Mouse (Mus musculus): Measurements from ENCODE around the gene Khdc3.
"Not testable (repeated sequence)": the region's sequence is repeated elsewhere in the genome, so short reads cannot be mapped to it uniquely, and the experiment has no call there.

Khdc3 gene

DNA sequence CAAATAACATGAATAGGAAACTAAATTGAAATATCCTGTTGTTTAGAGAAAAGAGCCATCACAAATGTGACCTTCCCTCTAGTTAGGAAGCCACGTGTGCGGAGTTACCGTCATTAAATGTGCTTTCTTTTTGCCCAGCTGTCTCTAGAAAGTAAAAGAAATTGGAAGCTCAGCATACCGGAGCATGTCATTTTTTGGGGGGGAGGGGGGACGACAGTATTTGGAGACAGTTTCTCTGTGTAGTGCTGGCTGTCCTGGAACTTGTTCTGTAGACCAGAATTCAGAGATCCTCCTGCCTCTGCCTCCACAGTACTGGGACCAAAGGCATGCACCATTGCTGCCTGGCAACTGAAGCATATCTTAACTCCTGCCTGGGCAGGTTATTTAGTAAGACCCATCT, at the start of gene Khdc3:
Gene Khdc3 (plus strand): TSS at position 301 of the 400 bp plus-strand sequence.
- in situ Hi-C loops (cut with MseI, MboI) = no loop called here

DNA sequence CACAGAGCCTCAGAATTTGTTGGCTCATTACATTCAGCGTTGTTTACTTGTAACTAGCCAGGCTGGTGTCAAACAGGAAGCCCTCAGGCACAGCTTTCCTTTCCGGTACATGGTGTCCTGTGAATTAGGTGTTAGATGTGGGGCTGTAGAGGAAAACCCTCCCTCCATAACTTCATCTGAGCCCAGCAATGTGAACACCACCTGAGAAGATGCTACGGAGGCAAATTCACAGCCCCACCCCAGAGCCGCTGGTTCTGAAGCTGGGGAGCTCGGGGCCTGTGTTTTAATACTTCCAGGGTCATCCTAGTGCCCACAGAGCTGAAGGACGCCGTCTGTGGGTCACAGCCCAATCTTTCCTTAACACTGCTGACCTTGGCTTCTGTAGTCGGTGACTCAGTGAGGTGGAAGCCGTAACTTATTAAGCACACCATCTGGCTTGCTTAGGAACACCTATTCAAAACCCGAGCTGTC, 46.2 kb upstream of the Khdc3 start:
- in situ Hi-C loops (cut with MseI, MboI) = no loop called here

DNA sequence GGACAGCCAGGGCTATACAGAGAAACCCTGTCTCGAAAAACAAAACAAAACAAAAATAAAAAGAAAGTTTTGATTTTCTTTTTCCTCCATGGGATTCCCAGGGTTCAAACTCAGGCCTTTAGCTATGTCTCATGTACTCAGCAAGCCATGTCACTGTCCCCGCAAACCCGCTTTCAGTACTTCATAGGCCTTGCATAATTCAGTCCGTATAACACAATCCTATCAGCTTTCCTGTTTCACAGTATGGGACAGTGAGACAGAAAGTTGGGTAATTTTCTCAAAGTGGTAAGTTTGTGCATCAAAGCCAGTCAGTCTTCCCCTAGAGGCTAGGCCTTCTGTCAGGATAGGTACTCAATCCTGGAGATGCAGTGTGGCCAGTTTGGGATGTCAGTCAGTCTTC, 42.4 kb upstream of the Khdc3 start:
- in situ Hi-C loops (cut with MseI, MboI) = no loop called here

DNA sequence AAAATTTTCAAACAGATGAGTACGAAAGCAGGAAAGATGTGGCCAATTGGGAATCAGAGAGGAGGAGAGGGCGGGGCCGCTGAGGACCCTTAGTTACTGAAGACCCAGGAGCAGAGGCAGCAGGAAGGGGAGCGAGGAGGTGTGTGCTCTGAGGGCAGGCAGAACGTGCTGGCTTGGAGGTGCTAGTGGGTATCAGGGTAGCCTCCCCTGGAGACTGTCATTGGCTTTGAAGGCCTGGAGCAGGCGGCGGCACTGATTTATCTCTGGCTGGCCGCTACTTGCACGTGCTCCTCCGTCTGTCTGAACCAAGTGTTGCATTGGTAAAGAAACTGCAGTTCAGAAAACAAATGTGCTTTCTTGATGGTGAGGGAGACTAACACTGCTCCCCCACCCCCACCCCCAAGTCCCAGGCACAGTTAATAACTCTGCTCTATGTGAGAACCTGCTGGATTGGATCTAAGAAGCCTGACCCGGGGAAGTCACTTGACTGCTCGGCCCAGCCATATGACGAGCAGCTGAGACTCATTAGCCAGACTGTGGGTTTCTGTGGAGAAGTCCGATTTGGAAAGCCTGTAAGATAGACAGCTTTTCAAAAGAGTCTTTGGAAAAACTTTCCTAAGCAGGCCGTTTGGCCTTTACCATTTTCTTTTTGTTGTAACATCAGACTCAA, 37.9 kb upstream of the Khdc3 start:
- in situ Hi-C loops (cut with MseI, MboI) = no loop called here

DNA sequence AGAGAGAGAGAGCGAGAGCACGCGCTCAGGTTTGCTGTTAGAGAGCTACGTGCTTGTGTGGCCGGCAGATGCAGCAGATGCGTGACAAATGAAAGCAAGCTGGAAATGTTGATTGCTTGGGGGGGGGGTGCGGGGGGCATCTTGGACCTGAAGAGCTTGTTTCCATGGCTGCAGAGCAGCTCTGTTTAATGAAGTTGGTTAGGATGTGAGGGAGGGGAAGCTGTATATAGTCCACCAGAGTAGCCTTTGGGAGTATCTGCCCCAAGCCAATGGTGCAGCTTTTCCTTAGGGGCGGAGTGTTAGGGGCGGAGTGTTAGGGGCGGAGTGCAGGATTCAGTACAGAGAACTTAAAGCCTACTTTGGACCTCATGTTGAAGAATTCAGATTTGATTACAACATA, 34.5 kb upstream of the Khdc3 start:
- in situ Hi-C loops (cut with MseI, MboI) = no loop called here

DNA sequence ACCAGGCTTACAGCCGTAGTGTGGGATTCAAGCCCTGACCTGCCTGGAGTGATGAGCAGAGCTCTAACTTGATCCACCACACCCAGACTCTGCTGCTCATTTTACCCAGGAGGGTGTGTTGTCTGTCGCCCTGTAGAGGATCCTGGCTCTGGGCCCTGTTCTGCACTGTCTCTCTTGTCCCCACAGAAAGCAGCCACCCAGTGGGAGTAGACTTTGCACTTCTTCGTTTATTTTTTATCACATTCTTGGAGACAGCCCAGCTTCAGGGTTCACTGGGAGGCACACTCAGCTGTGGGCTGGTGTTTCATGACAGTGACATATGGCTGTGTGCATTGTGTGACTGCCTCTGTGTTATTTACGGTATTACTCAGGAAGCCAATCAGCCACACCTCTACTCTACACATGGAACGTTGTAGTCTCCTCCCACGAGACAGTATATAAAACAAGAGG, 33.4 kb upstream of the Khdc3 start:
- in situ Hi-C loops (cut with MseI, MboI) = no loop called here

DNA sequence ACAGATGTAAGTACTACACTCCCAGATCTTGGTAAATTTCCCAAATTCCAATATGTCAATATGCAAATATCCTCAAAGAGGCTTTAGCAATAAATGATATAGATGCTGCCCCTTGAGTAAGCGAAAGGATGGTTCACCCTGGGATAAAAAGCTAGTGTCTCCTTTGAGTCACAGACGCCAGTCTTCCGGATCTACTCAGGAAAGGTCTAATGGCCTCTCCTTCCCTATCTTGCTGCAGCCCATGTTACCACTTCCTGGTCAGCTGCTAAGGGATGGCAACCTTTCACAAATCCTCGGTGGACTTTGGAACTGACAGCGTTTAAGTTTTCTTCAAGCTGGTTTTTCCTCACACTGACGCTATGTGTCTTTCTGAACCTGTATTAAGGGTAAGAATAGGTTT, 32.9 kb upstream of the Khdc3 start:
- in situ Hi-C loops (cut with MseI, MboI) = no loop called here

DNA sequence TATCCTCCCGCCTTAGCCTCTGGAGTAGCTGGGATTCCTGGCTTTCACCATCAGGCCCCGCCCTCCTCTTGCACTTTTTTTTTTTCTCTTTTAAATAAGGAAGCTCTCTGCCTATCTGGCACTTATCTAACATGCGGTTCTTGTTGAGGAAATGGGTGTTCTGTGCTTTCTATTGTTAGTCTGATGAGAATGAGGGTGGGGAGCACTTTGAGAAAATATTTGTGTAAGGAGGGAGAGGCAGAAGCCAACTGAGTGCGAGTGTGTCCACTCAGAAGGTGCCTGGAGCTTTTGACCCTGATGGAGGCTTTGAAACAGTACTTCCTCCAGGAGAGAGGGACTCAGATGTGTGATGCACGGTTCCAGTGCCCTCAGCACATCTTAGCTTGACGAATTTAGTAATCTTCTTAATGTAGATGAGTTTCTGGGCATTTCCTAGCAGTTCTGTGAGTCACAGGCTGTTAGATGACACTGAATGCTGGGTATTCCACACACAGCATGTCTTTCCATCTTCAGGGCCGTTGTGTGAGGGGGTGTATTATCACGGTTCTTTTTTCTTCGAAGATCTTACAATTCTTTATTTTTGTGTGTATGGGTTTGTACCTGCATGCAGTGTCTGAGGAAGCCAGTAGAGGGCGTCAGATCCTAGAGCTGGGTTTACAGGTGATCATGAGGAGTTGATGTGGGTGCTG, 30.5 kb upstream of the Khdc3 start:
- in situ Hi-C loops (cut with MseI, MboI) = no loop called here

DNA sequence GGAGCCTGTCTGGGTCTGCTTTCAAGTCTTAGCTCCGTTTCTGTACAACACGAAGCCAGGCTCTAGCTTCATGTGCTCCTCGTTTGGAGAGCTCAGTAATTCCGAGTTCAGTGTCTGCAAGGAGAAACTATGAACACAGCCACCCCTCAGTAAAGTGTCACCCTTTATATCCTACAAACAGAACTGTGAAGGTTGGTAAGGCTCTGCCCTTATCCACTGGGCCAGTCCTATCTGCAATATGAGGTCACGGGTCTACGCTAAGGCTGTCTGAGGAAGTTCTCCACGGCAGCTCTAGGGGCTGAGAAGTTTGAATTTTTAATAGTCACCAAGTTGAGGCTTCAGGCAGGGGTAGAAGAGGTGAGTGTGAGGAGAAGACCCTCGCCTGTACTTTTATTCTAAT, 29.2 kb upstream of the Khdc3 start:
- in situ Hi-C loops (cut with MseI, MboI) = no loop called here

DNA sequence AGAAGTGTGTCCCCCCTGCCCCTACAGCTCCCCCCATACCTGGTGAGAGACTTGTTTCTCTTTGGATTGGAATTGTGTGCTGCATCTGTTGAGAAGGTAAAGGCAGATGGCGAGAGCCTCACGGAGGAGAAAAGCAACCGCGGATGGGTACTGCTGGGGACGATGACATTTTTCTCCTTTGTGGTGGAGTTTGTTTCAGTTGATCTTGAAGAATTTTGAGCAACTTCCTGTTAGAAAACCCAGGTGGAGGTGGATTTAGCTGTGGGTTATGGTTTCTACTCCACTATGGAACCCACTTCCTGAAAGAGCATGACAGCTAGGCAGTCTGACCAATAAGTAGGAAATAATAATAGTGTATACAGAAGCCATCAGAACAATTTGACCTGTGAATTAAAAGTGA, 28.5 kb upstream of the Khdc3 start:
- in situ Hi-C loops (cut with MseI, MboI) = no loop called here

DNA sequence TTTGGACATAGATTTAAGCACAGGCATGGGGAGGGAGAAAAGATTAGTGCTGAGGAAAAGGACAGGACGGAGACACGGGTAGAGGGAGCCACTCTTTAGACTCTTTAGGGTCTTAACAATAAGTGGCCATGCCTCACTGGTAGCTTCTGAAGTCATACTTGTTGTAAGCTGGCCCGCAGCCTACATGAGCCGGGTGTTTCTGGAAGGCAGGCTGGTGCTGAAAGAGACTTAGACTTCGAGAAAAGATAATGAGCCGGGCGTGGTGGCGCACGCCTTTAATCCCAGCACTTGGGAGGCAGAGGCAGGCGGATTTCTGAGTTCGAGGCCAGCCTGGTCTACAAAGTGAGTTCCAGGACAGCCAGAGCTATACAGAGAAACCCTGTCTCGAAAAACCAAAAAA, 22.3 kb upstream of the Khdc3 start:
- in situ Hi-C loops (cut with MseI, MboI) = not testable (repeated sequence)

DNA sequence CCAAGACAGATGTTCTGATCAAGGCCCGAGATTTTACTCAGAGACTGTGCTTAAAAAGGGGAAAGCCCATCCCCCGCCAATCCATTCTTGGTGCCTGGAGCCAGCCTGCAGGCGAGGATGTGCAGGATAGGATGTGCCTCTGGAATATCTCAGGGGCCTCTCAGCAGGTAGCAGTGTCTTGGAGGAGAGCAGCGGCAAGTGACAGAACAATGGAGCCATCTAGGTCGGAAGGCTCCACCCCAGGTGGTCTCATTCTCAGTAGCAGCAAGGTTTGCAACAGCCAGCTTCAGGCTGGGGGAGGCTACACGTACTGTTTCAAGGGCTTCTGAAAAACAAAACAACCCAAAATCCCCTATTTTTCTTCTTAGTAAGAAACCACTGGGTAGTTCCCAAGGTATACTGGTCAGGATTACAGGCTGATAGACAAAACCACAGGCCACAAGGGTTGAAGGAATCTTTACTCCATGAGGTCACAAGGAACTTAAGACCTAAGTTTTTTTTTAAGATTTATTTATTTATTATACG, 21.8 kb upstream of the Khdc3 start:
- in situ Hi-C loops (cut with MseI, MboI) = no loop called here

DNA sequence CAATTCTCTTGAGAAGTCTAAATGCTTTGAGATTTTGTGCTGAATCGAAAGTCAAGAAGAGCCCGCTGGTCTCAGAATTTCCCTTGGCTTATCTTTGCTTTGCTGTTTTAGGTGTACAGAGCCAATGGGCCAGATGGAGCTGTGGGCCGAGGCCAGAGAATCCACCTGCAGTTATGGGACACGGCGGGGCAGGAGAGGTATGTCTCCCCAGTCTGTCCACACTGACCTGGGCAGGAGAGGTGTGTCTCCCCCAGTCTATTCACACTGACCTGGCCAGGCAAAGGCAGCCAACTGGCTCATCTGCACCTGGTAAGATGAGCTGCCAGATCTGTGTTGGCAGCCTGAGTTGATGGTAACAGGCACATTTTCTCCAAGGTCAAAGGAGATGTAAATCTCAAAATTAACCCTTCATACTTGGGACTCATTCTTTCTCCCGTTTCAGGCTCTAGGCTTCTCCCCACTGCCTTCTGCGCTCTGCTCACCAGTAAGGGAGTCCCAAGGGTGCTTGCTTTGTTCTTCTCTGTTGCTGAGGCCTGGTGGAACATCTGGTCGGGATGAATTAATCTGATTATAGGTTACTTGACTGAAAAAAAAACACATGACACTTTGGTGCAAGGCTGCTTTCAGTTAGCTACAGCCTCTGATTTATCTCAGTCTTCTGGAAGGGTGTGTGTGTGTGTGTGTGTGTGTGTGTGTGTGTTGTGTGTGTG, 19.2 kb upstream of the Khdc3 start:
- in situ Hi-C loops (cut with MseI, MboI) = no loop called here

DNA sequence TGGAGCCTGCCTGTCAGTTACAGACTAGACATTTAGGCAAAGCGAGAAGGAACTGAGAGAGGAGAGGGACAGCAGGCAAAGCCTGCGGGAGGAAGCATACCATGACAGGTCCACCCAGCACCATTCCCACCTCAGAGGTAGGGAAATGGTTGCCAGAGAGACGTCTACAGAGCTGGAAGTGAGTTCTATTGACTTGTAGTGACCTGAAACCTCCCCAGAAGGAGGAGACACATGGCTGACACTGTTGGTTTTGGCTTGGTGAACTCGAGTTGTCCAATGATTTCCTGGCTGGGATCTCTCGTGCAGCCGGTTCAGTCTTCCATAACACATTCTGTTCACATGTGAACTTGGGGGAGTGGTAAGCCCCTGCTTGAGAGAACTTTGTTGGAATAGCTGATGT, 17.7 kb upstream of the Khdc3 start:
- in situ Hi-C loops (cut with MseI, MboI) = no loop called here

DNA sequence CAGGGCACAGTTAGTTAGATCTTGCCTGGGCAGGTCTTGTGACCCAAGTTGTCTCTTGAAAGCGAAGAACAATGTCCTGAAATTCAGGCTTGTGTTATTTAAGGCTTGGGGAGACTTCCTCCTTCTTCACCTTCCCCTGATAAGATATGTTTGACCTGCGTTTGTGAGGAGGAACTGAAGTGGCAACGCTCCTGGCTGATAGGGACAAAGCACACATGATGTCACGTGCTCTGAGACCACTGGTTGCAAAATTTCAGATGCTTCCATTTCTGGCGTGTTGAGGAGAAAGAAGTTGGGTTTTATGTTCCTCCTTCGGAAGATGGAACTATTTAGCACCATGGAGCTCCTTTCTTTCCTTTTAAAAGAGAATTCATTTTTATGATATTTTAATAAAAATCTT, 15.8 kb upstream of the Khdc3 start:
- in situ Hi-C loops (cut with MseI, MboI) = loop anchor here in 1 of 2 experiments (5.0 kb wide), 1 partner anchor 39 kb away; no protein-coding TSS in a partner anchor

DNA sequence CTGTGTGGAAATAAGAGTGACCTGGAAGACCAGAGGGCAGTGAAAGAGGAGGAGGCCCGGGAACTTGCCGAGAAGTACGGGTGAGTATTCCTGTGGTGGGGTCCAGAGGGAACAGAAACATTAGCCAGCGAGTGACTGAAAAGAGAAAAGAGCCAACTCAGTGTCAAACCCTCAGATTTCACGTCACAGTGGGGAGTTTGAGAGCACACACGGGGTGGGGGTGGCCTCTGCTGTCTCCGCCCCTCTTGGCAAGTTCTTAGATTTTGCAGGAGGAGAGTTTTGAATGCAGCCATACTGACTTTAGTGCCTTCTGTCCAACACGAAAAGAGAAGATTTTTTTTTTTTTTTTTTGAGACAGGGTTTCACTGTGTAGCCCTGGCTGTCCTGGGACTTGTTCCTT, 14.5 kb upstream of the Khdc3 start:
- in situ Hi-C loops (cut with MseI, MboI) = loop anchor here in 1 of 2 experiments (5.0 kb wide), 1 partner anchor 40 kb away; no protein-coding TSS in a partner anchor

DNA sequence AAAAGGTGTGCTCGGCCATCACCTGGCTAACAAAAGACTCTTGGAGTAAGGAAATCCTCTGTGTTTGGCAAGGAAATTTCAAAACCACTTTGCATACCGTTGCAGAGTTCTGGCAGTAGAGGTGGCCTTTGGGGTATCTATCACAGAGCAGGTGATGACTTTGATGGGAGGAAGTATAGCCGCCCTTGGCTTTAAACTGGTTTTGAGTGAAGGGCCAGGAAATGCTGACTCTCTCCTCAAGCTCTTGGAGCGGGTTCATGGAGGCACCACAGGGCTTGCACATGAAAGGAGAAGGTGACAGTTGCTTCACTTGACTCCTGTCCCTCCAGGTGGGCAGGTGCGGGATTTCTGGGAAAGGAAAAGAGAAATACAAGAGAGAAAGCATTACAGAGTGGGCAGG, 14.1 kb upstream of the Khdc3 start:
- in situ Hi-C loops (cut with MseI, MboI) = loop anchor here in 1 of 2 experiments (5.0 kb wide), 1 partner anchor 40 kb away; no protein-coding TSS in a partner anchor

DNA sequence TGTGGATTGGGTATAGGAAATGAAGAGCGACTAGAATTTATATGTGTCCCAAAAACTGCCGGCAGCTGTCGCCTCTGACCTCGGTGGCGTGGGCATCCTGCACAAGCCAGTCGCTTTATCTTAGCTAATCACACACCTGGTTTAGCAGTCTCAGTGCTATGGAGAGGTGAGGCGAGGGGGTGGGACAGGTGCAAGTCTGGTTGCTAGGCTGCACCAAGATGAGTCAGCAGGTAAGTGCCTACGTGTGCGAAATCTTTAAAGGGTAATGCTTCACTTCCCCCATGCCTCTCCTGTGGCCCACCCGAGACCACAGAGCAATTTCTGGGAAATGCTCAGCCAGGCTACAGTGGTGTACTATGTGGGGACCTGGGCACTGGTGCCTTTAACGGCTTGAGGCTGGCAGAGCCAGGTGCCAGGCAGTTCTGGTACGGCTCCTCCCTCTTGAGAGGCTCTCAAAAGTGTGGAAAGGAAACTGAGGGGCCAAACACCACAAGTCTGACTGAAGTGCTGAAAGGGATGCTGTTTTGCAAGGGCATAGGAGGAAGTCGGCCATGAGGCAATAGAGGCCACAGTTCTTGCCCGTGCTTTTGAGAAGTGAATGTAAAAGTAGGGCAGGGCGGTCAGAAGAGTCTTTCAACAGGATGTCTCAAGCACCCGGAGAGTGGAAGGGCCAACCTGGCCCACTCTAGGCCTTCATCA, 12.3 kb upstream of the Khdc3 start:
- in situ Hi-C loops (cut with MseI, MboI) = loop anchor here in 1 of 2 experiments (5.0 kb wide), 1 partner anchor 42 kb away; no protein-coding TSS in a partner anchor

DNA sequence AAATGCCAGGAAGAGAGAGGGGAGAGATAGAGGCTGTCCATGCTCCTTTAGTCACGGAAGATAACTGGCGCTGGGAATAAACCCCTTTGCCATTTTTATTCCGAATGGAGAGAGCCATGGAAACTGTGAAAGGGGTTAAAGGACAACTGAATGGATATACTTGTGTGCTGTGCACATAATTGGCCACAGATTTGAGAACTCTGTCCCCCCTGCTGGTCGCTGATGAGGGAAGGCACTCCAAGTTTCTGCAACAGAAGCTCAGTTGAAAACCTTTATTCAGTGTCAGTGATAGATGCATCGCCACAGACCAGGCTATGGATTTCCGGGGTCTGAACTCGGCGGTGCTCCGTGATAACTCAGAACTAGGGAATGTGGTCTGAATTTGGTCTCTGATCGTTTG, 11.5 kb upstream of the Khdc3 start:
- in situ Hi-C loops (cut with MseI, MboI) = loop anchor here in 1 of 2 experiments (5.0 to 10.0 kb wide), 2 partner anchors 48 to 125 kb away; partner anchors contain the start of genes Pigb and Rab27a

DNA sequence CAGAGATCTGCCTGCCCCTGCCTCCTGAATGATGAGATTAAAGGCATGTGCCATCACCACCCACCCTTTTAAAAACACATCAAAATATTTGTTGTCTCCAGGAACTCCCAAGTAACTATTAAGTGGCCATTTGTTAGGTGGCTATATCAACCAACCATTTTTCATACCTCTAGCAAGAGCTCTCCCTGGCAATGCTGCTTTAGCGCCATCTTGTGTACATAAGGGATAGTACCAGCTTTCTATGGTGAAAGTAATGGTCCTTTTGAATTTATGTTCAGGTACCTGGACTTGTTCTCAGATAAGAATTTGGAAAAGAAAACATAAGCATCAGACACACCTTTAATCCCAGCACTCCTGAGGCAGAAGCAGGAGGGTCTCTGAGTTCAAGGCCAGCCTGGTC, 9.9 kb upstream of the Khdc3 start:
- in situ Hi-C loops (cut with MseI, MboI) = loop anchor here in 1 of 2 experiments (5.0 to 10.0 kb wide), 2 partner anchors 49 to 127 kb away; partner anchors contain the start of genes Pigb and Rab27a

DNA sequence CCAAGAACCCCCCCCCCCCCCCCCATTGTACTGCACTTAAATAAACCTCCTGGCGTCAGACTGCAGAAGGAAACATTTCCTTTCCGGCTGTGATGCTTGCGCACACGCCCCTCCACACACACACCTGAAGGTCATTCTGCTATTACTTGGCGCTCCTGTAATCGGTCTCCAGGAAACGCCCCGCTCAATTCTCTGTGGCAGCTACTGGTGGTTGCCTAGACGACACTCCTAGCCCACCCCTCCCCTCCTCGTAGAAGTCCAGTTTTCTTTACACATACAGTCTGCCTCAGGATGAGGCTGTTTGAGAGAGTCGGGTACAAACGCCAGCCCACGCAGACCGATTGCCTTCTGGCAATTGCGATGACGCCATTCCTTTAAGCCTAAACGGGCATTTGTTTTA, 7.1 kb upstream of the Khdc3 start:
- in situ Hi-C loops (cut with MseI, MboI) = loop anchor here in 1 of 2 experiments (5.0 to 10.0 kb wide), 2 partner anchors 52 to 130 kb away; partner anchors contain the start of genes Pigb and Rab27a

All from mouse trophoblast stem cell (cell line).